Mouse (Mus musculus) intestine, embryonic 14.5 days (tissue): ENCODE measurements at regions not wholly inside any gene's neighbourhood (a gene's known extent, or its start where the extent isn't known, plus 50 kb on each side); places are given as distances from the start of the nearest gene placed in this dataset.

ENCODE experiments used
- ATAC-seq: fragments of 200-750 bp; cut with Nextera tagmentation; replicated peaks from 2 replicates; pipeline ENCODE4 v1.8.0; 2017; ENCODE audit warnings: low read depth, moderate number of reproducible peaks, moderate TSS enrichment, moderate library complexity; ENCODE audit not compliant: low FRiP score, low TSS enrichment
- DNase-seq: peaks from one replicate; pipeline ENCODE4 v3.0.0-alpha.2; 2018; ENCODE audit warnings: low spot score
- H3K27ac ChIP-seq: fragments of 300-500 bp; sonication (generic); 2 replicates; pipeline ENCODE4 v1.5.1; 2014; ENCODE audit warnings: low read depth, mild to moderate bottlenecking, control low read depth
- H3K27me3 ChIP-seq: fragments of 300-500 bp; sonication (generic); replicated peaks from 2 replicates; pipeline ENCODE4 v1.6.1; 2014; ENCODE audit warnings: low read length, control low read depth; ENCODE audit not compliant: control insufficient read depth, insufficient read depth
- H3K36me3 ChIP-seq: fragments of 300-500 bp; sonication (generic); 2 replicates; pipeline ENCODE4 v1.6.1; 2014; ENCODE audit warnings: low read length, control low read depth; ENCODE audit not compliant: control insufficient read depth, insufficient read depth
- H3K4me1 ChIP-seq: fragments of 300-500 bp; sonication (generic); replicated peaks from 2 replicates; pipeline ENCODE4 v1.6.1; 2014; ENCODE audit warnings: low read length, control low read depth, mixed read lengths; ENCODE audit not compliant: control insufficient read depth, insufficient read depth
- H3K4me2 ChIP-seq: fragments of 300-500 bp; sonication (generic); 2 replicates; pipeline ENCODE4 v1.6.1; 2014; ENCODE audit warnings: low read length
- H3K4me3 ChIP-seq: fragments of 300-500 bp; sonication (generic); 2 replicates; pipeline ENCODE4 v1.5.1; 2014; ENCODE audit warnings: low read depth, low read length, control low read depth, mixed read lengths
- H3K9ac ChIP-seq: fragments of 300-500 bp; sonication (generic); 2 replicates; pipeline ENCODE4 v1.6.1; 2014; ENCODE audit warnings: mild to moderate bottlenecking, low read length
- H3K9me3 ChIP-seq: fragments of 300-500 bp; sonication (generic); 2 replicates; pipeline ENCODE4 v1.6.1; 2016; ENCODE audit warnings: low read length, control low read depth; ENCODE audit not compliant: control insufficient read depth
- WGBS: fragments of 180-500 bp; shearing (Covaris S2); extraction: QIAGEN DNeasy Blood & Tissue Kit; methylation state at CpG from one replicate; pipeline ENCODE4 v1.1.7; 2014; 5-methylcytosine and 5-hydroxymethylcytosine counted together

DNA sequence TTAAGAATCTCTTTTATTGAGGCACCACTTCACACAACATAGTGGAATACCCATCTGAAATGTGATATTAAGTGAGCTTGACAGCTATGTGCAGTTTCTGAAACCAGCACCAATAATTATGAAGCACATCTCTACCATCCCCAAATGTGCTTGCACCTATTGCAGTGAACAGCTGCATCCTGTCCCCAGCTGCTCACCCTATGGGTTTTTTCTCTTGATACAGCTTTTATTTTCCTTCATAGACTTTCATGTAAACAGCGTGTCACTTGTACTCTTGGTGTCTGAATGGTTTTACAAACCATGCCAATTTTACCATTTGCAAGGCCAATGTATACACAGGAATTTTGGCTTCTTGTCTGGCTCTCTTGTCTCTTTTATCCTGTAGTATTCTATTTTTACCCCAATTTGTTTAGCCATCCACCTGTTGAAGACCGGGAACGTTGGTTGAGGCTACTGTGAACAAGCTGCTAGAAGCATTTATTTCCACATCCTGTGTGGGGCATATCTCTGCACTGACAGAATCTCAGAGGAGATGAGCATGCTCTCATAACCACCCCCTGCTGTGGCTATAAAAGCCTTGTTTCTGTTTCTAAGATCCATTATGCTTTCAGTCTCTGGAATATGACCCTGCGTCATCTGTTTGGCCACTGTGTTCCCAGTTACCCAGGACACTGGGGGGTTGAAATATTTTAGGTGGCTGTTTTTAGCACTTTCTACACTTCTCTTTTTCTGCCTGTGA is 197.2 kb upstream of the Mmadhc start:
- H3K27me3 ChIP-seq: no peaks in the 10 kb centered on the region
- 63% methylated on average over 4 of the region's 4 CpGs for WGBS
- no peaks in the 10 kb centered on the region for H3K36me3 ChIP-seq
- H3K27ac ChIP-seq: no peak overlapping the region
- no peak overlapping the region for H3K9ac ChIP-seq
- no peak overlapping the region for H3K4me2 ChIP-seq
- DNase-seq (no peak), ATAC-seq (no peak)
- no peaks in the 10 kb centered on the region for H3K9me3 ChIP-seq
- H3K4me3 ChIP-seq: no peak overlapping the region
- no peaks in the 10 kb centered on the region for H3K4me1 ChIP-seq

DNA sequence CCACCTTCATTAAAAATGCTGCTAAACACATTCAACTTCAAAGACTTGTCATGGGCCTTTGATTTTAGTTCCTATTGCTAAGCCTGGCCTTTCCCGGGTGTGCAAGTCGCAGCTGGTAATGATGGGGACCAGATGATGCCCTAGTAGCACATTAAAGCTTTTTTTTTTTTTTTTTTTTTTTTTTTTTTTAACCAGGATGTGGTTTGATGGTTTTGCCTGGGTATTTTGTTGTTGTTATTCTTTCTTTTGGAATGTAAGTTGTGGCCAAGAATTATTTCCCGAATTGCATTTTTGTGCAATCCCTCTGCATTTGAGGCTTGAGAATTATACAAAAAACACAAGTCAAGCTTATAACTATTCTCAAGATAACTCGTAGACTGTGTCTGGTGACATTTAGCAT is 167.2 kb upstream of the Mmadhc start:
- Histone ChIP-seq H3K9me3 (peaks cover 3% of the 10 kb centered on the region; the same call in 1 of the 2 replicates), H3K27ac (no peak overlapping the region), H3K36me3 (no peaks in the 10 kb centered on the region), H3K4me1 (no peaks in the 10 kb centered on the region), H3K9ac (no peak overlapping the region), H3K4me2 (no peak overlapping the region), H3K4me3 (no peak overlapping the region), H3K27me3 (no peaks in the 10 kb centered on the region)
- ATAC-seq (no peak), DNase-seq (no peak)
- WGBS: 77% methylated on average over 4 of the region's 4 CpGs

DNA sequence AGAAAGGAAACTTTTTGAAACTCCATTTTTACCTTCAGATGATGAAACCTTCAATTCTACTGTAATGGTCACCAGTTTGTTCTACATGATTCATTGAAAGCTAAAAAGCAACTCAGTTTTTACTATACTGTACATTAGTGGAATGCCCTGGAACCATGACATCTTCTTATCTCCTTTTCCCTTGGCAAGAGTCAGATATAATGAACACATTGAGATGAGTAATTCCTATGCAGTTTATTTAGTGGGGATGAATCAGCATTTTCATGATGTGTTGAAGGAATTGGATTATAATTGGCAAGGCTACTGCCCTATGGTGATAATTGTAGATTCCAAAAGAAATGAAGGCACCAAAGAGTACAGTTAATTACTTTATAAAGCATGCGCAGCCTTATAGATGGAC is 165.8 kb upstream of the Mmadhc start:
- Histone ChIP-seq H3K4me3 (no peak overlapping the region), H3K9me3 (peaks cover 3% of the 10 kb centered on the region; the same call in 1 of the 2 replicates), H3K4me1 (no peaks in the 10 kb centered on the region), H3K27ac (no peak overlapping the region), H3K9ac (no peak overlapping the region), H3K36me3 (no peaks in the 10 kb centered on the region), H3K27me3 (no peaks in the 10 kb centered on the region), H3K4me2 (no peak overlapping the region)
- ATAC-seq (no peak), DNase-seq (no peak)
- WGBS: 100% methylated on average over 1 of the region's 1 CpGs

DNA sequence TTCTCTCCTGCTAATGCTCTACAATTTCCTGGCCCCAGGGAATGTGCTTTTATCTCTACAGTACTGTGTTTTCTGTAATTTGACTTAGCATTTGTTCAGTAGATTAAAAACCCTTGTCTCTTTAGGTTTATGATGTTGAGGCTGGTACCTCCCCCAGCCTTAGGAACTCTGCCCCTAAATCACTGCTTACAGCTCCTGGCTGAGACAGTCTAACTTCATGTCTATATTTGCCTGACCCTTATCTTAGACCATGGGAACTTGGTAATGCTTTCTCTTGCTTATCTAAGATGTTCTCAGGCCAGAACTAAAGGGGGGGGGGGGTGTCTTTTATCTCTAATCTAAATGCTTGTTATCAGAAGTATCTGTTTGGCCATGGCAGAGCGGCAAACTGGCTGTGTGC is 160.1 kb upstream of the Mmadhc start:
- DNase-seq (no peak), ATAC-seq (no peak)
- no peak overlapping the region for H3K4me3 ChIP-seq
- H3K27me3 ChIP-seq: no peaks in the 10 kb centered on the region
- WGBS: 46% methylated on average over 1 of the region's 1 CpGs
- peaks cover 7% of the 10 kb centered on the region; the same call in 1 of the 2 replicates for H3K4me1 ChIP-seq
- H3K9me3 ChIP-seq: peaks cover 3% of the 10 kb centered on the region; the same call in 1 of the 2 replicates
- no peak overlapping the region for H3K4me2 ChIP-seq
- no peak overlapping the region for H3K27ac ChIP-seq
- no peak overlapping the region for H3K9ac ChIP-seq
- H3K36me3 ChIP-seq: no peaks in the 10 kb centered on the region

DNA sequence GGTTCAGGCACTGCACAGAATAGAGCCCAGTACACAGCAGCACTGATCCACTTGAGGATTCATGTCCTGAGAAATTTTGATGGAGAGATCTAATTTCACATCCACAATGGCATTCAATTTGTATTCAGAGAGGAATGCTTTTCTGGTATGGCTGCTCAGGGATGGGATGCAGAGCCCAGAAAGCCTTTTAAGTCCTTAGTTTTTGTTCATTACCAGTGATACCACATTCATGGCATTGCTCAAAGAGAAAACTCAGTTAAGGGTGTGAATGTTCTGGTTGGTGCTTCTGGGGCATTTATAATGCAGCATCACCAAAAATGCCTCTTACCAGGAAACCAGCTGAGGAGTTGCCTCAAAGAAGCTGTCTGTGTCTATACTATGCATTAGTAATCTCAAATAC is 151.5 kb upstream of the Mmadhc start:
- no peak overlapping the region for H3K4me2 ChIP-seq
- DNase-seq (no peak), ATAC-seq (no peak)
- no peak overlapping the region for H3K9ac ChIP-seq
- H3K27ac ChIP-seq: no peak overlapping the region
- H3K4me1 ChIP-seq: no peaks in the 10 kb centered on the region
- H3K4me3 ChIP-seq: no peak overlapping the region
- no peaks in the 10 kb centered on the region for H3K27me3 ChIP-seq
- no peaks in the 10 kb centered on the region for H3K36me3 ChIP-seq
- no peaks in the 10 kb centered on the region for H3K9me3 ChIP-seq

DNA sequence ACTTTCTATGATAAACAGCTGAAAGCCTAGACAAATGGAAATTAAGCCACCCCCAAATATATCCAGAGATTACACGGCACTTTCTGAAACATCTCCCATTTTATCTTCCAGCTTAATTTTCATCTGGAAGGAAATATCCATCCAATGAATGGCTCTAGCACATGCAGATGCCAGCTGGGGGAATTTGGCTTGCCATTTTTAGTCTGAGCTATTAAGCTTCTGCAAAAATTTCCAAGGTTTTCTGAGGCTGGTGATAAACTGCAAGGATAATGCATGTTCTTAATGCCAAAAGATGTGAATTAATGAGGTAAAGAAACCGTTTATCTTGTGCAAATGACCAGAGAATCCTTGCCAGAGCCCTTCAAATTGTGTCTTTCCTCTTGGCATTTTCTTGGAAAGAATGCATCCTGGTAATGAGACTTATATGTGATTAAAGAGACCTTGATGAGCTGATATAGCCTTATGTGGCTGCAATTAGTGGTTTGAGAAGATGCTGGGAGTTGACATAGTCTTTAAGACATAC is 149.4 kb upstream of the Mmadhc start:
- Histone ChIP-seq H3K27me3 (no peaks in the 10 kb centered on the region), H3K9ac (no peak overlapping the region), H3K4me3 (no peak overlapping the region), H3K27ac (no peak overlapping the region), H3K9me3 (no peaks in the 10 kb centered on the region), H3K4me2 (no peak overlapping the region), H3K36me3 (no peaks in the 10 kb centered on the region), H3K4me1 (no peaks in the 10 kb centered on the region)
- ATAC-seq (no peak), DNase-seq (no peak)
- 58% methylated on average over 2 of the region's 2 CpGs for WGBS

DNA sequence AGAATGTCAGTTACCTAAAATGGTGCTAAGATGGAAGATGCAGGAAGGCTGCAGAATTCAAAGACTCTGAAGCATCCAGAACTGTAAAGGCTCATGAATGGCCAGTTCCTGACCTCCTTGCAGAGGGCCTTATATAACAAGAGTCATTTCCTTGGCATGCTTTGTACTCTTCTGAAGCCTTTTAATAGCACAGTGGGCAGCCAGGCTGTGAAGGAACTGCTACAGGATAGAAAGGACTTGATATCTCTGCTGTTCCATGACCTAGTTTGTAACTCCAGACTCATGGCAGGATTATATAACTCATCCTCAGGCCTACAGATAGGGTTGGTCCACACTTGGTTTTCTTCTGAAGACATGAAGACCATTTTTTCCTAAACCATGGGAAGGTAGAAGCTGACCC is 143.7 kb upstream of the Mmadhc start:
- Histone ChIP-seq H3K4me3 (no peak overlapping the region), H3K4me1 (no peaks in the 10 kb centered on the region), H3K36me3 (no peaks in the 10 kb centered on the region), H3K27ac (no peak overlapping the region), H3K27me3 (no peaks in the 10 kb centered on the region), H3K9me3 (no peaks in the 10 kb centered on the region), H3K4me2 (no peak overlapping the region), H3K9ac (no peak overlapping the region)
- ATAC-seq (no peak), DNase-seq (no peak)

DNA sequence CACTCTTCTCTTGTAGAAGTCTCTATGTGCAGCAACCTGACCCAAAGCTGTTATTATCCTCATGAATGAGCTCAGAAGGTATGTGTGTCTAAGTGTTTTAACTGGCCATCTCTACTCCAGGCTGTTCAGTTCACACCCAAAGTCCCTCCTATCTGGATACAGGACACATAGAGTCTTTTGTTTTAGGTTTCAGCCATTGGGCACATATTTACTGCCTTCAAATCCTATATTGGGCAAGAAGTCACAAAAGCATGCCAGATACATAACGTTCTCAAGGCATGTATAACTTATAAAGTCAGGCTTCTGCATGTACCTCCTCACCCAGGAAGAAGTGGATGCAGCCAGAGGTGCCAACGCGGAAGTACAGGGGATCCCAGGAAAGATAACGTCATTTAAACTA is 136.6 kb upstream of the Mmadhc start:
- WGBS: 93% methylated on average over 4 of the region's 4 CpGs
- Histone ChIP-seq H3K9me3 (no peaks in the 10 kb centered on the region), H3K36me3 (no peaks in the 10 kb centered on the region), H3K4me3 (no peak overlapping the region), H3K9ac (no peak overlapping the region), H3K27ac (no peak overlapping the region), H3K4me2 (no peak overlapping the region), H3K27me3 (no peaks in the 10 kb centered on the region), H3K4me1 (no peaks in the 10 kb centered on the region)
- no peak for DNase-seq
- ATAC-seq: no peak

DNA sequence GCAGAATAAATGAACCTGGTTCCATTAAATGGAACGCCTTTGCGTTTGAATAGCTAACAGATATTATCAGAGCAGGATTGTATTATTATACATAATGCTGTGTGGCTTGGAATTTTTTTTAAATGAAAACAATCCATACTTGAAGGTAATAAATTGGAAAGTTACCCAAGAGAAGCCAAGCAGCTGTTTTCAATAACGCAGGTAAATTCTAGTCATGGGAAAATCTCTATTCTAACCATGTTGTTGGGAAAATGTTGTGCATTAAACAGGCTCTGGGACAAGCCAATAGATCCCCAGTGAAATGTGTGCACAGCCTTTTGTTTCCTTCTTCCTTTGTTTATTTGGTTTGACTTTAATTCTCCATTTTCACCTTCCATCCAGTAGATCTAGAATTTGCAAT is 128.6 kb upstream of the Mmadhc start:
- WGBS: 85% methylated on average over 3 of the region's 3 CpGs
- no peaks in the 10 kb centered on the region for H3K36me3 ChIP-seq
- H3K27me3 ChIP-seq: no peaks in the 10 kb centered on the region
- no peaks in the 10 kb centered on the region for H3K9me3 ChIP-seq
- ATAC-seq (no peak), DNase-seq (no peak)
- H3K4me3 ChIP-seq: no peak overlapping the region
- H3K9ac ChIP-seq: no peak overlapping the region
- no peak overlapping the region for H3K27ac ChIP-seq
- H3K4me1 ChIP-seq: no peaks in the 10 kb centered on the region
- H3K4me2 ChIP-seq: no peak overlapping the region
